21 mouse cellular contexts compared by ENCODE assay signal in the genomic region with DNA sequence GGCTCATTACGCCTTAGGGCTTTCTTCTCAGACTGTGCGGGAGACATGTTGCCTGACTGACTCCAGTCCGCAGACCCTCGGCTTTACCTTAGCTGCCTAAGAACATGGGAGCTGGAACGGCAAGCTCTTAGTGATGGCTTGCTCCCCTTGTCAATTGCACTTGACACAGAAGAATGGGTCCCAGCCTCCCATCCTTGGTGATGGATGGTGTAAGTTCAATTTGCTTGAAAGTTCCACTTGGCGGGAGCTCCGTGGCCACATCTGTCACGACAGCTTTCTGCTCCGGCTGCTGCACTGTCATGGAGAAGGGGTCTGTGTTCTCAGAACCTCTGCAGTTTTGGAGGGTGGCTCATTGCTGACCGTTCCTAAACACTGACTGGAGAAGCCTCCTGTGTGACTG. TPM values are rescaled to one million over a fixed set of nuclear protein-coding genes. Genes with fewer than 3 reads are reported as not detected.
"Had no signal": no experiment of that assay in that cellular context is flagged by ENCODE, and none has a peak within 500 bp of the region (broad histone marks: within the 10 kb centered on the region; RNA-seq: fewer than 3 reads in every experiment).

No protein-coding gene starts in this region.

- H3K4me2 ChIP-seq: lung, embryonic 14.5 days; neural tube, embryonic 13.5 days; neural tube, embryonic 15.5 days had no signal

- DNase-seq: lung, adult 18-20 months; lung, embryonic 14.5 days; lung, postnatal 10 days; lung, postnatal 4 days; midbrain, embryonic 14.5 days; retina, postnatal 1 day; right cerebral cortex, adult 18-20 months; right cerebral cortex, postnatal 25 days; right cerebral cortex, postnatal 4 days; spleen, adult 18-20 months; thymus, adult 18-20 months; thymus, postnatal 14 days; thymus, postnatal 36 days had no signal

- ATAC-seq: midbrain, embryonic 16.5 days had no signal

- H3K9me3 ChIP-seq: midbrain, embryonic 10.5 days; neural tube, embryonic 13.5 days; neural tube, embryonic 15.5 days had no signal

- H3K27ac ChIP-seq: midbrain, embryonic 10.5 days; neural tube, embryonic 13.5 days; neural tube, embryonic 15.5 days had no signal

- H3K9ac ChIP-seq: lung, embryonic 14.5 days; neural tube, embryonic 13.5 days; neural tube, embryonic 15.5 days had no signal

- H3K4me3 ChIP-seq: midbrain, embryonic 10.5 days; myocyte; neural tube, embryonic 13.5 days; neural tube, embryonic 15.5 days had no signal

- H3K36me3 ChIP-seq: midbrain, embryonic 10.5 days; neural tube, embryonic 13.5 days; neural tube, embryonic 15.5 days had no signal

RNA-seq across cellular contexts. Expression of a gene that starts 56.4 kb away (rescaled TPM):
- total RNA-seq: megakaryocyte-erythroid progenitor cell, adult 5-6 weeks had no signal
- polyA plus RNA-seq: lung, embryonic 14.5 days; lung, embryonic 16.5 days; thymus, postnatal 0 days had no signal
